Mouse (Mus musculus): ENCODE results near the gene Gm36210. TPM values are rescaled to one million over a fixed set of nuclear protein-coding genes. Genes with fewer than 3 reads are reported as not detected.

The Gm36210 gene
- total RNA-seq, 2 experiments from 2014 or later = 0.45 TPM; not detected in 1

GRCm38 (mm10) chr7:4850621-4851314, 55.5 kb downstream of the Gm36210 start:
- DNase-seq (ENCODE audit: low spot score in 2 of 2) = no peak

- no peak for DNase-seq (ENCODE audit: low spot score in 2 of 2)
Measured at GRCm38 (mm10) chr7:4849372-4849771, 56.9 kb downstream of the Gm36210 start.

Other genes with a start within 250 kb of the Gm36210 start
- 100 to 1,000 TPM; 112 to 121 TPM for gene Ppp6r1, start 247.5 kb downstream of the Gm36210 start, total RNA-seq (2021)
- gene Hspbp1, start 221.4 kb downstream of the Gm36210 start, total RNA-seq (2021) = 10 to 100 TPM; 93.2 to 97.2 TPM
- gene Brsk1, start 215.9 kb downstream of the Gm36210 start, total RNA-seq (2021) = 100 to 1,000 TPM; 280 to 313 TPM
- not detected for gene Tmem150b, start 181.3 kb downstream of the Gm36210 start, total RNA-seq (2021)
- gene Kmt5c, start 166.4 kb downstream of the Gm36210 start, total RNA-seq (2021) = 10 to 100 TPM; 43.5 to 45.9 TPM
- gene Cox6b2, start 153.4 kb downstream of the Gm36210 start, total RNA-seq (2021) = 1 to 10 TPM; 6.5 to 9.8 TPM
- not detected for gene Fam71e2, start 135.2 kb downstream of the Gm36210 start, total RNA-seq (2021)
- gene Il11, start 123.7 kb downstream of the Gm36210 start, total RNA-seq (2021) = under 1 TPM; 0.38 to 0.41 TPM
- not detected for gene Tmem190, start 123.6 kb downstream of the Gm36210 start, total RNA-seq (2021)
- gene Tmem238, start 116.9 kb downstream of the Gm36210 start, total RNA-seq (2021) = 1 to 10 TPM; 4.3 to 5.4 TPM
- gene Rpl28, start 113.6 kb downstream of the Gm36210 start, total RNA-seq (2021) = 100 to 1,000 TPM; 540 to 663 TPM
- gene Ube2s, start 93.9 kb downstream of the Gm36210 start, total RNA-seq (2021) = 100 to 1,000 TPM; 129 to 166 TPM
- 100 to 1,000 TPM; 107 to 116 TPM for gene Shisa7, start 61.8 kb downstream of the Gm36210 start, total RNA-seq (2021)
- 1 to 10 TPM; 3.0 to 4.3 TPM for gene Isoc2b, start 36.3 kb downstream of the Gm36210 start, total RNA-seq (2021)
- 1 to 10 TPM; 7.2 to 8.2 TPM for gene Isoc2a, start 29.4 kb downstream of the Gm36210 start, total RNA-seq (2021)
- gene Zfp628, start 8.7 kb upstream of the Gm36210 start, total RNA-seq (2021) = 10 to 100 TPM; 14.3 TPM
- 10 to 100 TPM; 57.9 to 67.4 TPM for gene Nat14, start 15.5 kb upstream of the Gm36210 start, total RNA-seq (2021)
- gene Ssc5d, start 19.3 kb upstream of the Gm36210 start, total RNA-seq (2021) = 1 to 10 TPM; 2.9 to 3.0 TPM
- gene Sbk2, start 57.9 kb upstream of the Gm36210 start, total RNA-seq (2021) = not detected
- gene Sbk3, start 64.7 kb upstream of the Gm36210 start, total RNA-seq (2021) = under 1 TPM; 0.40 to 0.57 TPM
- gene Zfp579, start 89.6 kb upstream of the Gm36210 start, total RNA-seq (2021) = 10 to 100 TPM; 38.2 to 46.0 TPM
- 1 to 10 TPM; 4.5 TPM for gene Zfp524, start 107.9 kb upstream of the Gm36210 start, total RNA-seq (2021)
- gene Fiz1, start 108.2 kb upstream of the Gm36210 start, total RNA-seq (2021) = 10 to 100 TPM; 22.2 to 23.4 TPM
- not detected for gene Gm44973, start 109.0 kb upstream of the Gm36210 start, total RNA-seq (2021)
- gene Zfp865, start 113.9 kb upstream of the Gm36210 start, total RNA-seq (2021) = 10 to 100 TPM; 36.4 TPM
- gene Ccdc106, start 114.0 kb upstream of the Gm36210 start, total RNA-seq (2021) = 10 to 100 TPM; 59.9 to 60.2 TPM
- not detected for gene 4632433K11Rik, start 127.6 kb upstream of the Gm36210 start, total RNA-seq (2021)
- gene Zfp784, start 131.9 kb upstream of the Gm36210 start, total RNA-seq (2021) = 1 to 10 TPM; 5.4 to 5.8 TPM
- 10 to 100 TPM; 74.9 to 80.4 TPM for gene Zfp580, start 145.0 kb upstream of the Gm36210 start, total RNA-seq (2021)
- gene U2af2, start 155.6 kb upstream of the Gm36210 start, total RNA-seq (2021) = 100 to 1,000 TPM; 174 to 184 TPM
- 100 to 1,000 TPM; 402 to 408 TPM for gene Epn1, start 173.7 kb upstream of the Gm36210 start, total RNA-seq (2021)
- not detected for gene Rfpl4, start 210.4 kb upstream of the Gm36210 start, total RNA-seq (2021)
- gene Rasl2-9, start 219.4 kb upstream of the Gm36210 start, total RNA-seq (2021) = not detected
- gene Vmn1r55, start 243.2 kb upstream of the Gm36210 start, total RNA-seq (2021) = not detected

Measured in layer of hippocampus, postnatal 10 days (tissue).